Mouse (Mus musculus) kidney, postnatal 25 days (tissue): ENCODE measurements around the gene Fyb2.
"Not testable (repeated sequence)": the region's sequence is repeated elsewhere in the genome, so short reads cannot be mapped to it uniquely, and the experiment has no call there.

Experiments
- DNase-seq, 2 experiments: peaks; one replicate each; pipeline ENCODE4 v3.0.0; 2021; ENCODE audit warnings: mixed read lengths in 2 of 2

The Fyb2 gene

DNA sequence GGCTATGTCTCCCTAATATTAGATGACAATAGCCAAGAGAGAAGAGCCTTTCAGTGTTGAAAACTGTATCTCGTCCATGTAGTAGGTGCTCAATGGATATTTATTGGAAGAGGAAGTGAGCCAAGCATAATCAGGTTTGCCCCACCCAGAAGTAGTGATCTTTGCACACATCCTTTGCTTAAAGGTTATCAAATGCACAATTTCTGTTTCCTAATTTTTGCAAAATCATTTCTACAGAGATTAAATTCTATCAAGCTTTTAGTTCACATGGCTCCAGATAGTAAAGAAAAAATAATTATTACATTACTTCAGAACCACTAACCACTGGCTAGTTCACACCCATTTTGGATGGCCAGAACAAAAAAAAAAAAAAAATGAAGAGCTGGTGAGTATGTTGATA lies 28.6 kb downstream of the Fyb2 start:
- DNase-seq = no peak

DNA sequence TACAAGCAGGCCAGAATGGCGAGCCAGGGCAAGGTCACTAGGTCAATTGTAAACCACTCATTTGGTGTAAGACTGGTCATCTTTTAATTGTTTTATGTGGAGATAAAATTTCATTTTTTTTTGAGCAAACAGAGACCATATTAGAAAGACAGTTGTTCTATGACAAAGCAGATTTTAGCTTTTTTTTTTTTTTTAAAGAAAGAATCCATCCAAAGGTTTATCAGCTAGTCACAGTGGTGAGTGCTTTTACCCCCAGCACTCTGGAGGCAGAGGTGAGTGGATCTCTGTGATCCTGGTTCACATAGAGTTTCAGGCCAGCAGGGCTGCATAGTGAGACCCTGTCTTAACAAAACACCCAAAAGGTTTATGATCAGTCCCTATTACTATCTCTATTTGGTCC lies 31.2 kb downstream of the Fyb2 start:
- DNase-seq = no peak

DNA sequence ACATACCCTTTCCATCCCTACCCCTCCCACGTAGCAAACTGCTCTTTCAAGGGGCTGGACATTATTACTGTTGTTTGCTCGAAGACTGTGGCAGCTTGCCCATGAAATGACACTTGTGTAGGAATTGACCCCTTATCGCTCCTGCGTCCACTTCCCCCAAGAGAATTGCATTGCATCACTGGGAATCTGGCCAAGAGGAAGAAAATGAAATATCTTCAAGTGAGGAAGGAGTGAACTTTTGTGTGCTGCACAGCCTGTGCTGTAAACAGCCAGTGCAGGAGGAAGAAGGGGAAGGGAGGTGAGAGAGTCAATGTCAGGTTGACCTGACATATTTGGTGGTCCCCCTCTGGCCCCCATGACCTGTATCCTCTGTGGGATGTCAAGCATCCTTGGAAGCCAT lies 35.6 kb downstream of the Fyb2 start:
- peak; percentile 61 to 66 for DNase-seq

DNA sequence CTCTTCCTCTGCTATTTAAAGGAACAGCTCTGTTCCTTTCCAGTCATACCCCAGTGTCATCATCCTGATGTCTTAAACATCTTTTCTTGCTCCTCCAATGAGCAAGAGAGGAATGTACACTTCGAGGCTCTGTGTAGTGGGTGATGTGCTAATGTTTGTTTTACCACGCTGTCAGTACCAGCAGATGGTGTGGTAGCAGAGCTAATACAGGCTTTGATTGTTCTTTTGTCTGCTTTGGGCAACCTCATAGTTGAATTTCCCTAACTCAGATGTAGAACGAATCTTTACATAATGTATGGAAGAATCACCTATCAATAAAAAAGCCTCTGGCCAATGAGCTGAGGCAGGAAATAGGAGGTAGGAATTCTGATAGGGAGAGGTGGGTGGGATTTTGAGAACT lies 36.0 kb downstream of the Fyb2 start:
- DNase-seq = no peak

DNA sequence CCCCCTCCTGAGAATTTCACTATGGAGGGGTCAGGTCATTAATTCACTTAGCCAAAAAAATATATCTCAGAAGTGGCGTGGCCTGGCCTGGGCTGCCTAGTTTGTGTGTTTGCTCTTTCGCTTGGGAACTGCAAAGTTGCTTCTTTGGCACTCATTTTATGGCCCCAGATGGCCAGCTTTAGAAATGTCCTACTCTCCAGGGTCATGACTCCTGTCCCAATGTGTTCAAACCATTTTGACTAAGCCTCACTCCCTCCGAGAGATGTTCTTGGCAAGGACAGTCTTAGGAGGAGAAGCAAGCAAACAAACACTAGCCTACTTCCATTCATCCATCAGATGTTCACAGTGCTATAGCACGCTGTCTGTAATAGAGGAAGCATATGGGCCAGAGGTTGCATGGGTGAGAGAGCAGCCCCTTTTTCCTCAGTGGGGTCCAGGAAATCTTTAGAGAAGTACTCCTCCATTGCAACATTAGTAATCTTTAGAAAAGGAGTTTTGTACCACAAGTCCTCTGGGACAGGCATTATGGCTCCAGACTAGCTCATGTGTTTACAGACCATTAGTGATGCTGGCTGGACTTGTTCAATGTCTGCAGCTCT lies 38.1 kb downstream of the Fyb2 start:
- DNase-seq = peak in 1 of 2 experiments; percentile 2

DNA sequence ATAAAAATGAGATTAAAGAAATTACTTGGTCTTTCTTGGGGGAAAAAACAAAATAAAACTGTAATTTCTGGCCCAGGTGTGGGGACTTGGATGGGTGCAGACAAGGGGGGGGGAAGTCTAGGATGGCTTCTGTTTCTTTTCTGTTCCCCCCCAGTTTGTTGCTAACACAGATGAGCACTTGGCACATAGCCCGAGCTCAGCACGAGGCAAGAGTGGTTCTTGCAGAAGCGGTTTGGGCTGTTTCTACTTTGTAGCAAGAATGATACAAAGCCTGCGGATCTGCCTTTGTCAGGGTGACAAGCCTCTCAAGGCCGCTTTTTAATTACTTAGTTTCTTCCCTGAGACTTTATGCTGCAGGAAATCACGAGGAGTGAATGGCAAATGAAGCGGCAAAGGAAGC lies 43.4 kb downstream of the Fyb2 start:
- no peak for DNase-seq

DNA sequence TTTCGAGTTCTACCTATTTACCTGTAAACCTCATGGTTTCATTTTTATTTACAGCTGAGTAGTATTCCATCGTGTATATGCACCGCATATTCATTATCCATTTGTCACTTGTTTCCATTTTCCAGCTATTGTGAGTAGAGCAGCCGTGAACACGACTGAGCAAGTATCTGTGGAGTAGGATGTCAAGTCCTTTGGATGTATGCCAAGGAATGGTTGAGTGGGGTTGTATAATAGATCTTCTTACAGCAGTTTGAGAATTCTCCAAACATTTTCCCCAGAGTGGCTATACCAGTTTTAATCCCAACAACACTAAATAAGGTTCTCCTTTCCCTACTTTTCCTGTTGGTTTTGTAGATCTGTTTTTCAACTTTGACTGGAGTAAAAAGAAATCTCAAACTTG lies 48.2 kb downstream of the Fyb2 start:
- no peak for DNase-seq

DNA sequence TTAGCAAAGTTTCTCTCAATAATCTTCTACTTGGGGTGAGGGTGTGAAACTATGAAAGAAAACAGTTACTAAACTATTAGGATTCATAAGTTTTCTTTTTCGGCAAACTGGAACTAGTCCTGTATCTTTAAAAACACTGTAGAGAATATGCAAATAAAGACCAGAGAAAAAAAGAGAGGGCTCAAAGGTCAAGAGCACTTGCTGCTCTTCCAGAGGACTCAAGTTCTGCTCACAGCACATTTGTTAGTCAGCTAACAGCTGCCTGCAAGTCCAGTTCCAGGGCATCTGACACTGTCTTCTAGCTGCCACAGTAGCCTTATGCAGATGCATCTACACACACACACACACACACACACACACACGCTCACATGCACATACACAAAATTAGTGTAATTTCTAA lies 59.4 kb downstream of the Fyb2 start:
- DNase-seq = no peak

DNA sequence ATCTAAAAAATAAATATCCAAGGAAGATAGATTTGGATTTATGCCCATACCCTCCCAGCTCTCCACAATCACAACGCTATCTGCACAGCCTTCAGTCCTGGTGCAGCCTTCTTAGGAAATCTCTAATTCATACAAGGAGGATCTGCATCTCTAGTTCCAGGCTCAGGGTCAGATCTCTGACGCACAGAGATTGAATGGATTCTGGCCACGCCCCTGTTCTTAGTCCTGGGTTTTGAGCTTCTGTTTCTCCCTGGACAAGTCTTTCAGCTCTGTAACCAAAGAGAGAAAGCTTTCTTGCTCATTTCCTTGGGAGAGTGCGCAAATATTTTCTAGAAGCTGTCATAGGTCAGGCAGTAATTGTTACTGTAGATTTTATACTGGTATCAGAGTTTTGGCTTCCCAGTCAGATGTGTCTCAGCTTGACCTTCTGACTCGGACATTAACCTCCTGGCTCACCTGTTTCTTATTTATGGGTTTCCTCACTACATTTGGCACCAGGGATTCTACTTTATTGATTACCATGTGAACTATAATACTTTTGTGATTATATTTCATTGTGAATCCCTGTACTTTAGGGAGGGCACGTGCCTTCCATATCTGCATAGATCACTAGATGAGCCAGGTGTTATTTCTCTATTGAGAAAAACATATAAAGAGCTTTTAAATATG lies 62.0 kb downstream of the Fyb2 start:
- no peak for DNase-seq

DNA sequence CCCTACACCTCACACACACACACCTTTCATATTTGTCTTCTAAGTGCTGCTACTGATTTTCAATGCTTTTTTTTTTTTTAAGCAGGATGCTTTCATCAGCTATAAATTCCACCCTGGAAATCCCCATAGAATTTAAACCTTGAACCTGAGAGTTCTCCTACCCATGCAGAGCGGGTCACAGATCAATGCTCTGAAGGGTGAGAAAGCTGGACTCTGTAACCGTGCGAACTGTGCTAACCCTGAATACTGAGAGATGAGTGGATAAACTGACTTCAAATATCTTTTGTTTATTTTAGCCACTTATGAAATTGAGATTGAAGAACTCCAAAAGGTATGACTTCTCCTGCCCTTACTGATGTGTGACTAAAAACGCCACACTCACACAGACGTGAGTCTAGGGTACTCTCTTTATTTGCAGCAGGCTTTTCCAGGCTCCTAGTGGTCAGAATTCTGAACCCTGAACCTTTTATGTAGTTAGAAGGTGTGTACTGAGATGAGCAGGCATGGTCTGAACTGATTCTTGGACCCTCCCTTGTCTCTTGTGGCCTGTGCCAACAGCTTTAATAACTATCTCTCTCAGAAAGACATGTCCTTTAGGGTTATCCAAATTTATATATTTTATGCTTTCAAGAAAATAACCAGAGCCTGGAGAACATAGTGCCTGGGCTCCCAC lies 72.8 kb downstream of the Fyb2 start:
- peak; percentile 48 to 72 for DNase-seq

DNA sequence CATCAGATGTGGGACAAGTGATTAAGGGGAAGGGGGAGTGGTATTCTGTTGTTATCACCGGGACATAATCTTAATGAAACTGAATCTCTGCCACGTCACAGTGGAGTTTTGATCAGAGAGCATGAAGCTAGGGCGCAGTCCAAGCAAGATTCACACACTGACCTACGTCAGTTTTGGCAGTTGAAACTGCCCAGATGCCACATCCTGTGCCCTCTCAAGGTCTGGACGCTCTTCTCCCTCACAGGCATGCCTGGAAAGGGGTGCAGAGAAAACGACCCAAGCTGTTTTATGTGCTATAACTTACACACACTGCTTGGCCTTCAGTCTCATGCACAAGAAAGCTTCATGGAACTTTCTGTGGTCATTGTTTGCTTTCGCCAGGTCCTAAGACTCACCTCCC lies 74.4 kb downstream of the Fyb2 start:
- no peak for DNase-seq

DNA sequence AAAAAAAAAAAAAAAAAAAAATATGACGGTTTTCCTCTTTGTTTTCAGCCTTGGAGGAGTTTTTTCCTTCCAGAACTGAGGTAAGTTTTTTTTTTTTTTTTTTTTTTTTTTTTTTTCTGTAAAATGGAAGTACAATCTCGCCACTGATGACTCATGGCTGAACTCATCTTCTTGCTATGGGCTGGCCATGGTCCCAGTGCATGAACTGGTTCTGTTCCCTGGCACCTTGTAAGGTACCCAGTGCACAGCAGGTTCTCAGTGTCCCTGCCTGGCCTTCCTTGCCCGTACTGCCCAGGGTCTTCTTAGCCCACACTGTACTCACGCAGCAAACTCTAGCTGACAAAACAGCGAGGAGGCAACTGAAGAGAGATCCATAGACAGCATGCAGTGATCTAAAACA lies 74.8 kb downstream of the Fyb2 start:
- DNase-seq = no peak

DNA sequence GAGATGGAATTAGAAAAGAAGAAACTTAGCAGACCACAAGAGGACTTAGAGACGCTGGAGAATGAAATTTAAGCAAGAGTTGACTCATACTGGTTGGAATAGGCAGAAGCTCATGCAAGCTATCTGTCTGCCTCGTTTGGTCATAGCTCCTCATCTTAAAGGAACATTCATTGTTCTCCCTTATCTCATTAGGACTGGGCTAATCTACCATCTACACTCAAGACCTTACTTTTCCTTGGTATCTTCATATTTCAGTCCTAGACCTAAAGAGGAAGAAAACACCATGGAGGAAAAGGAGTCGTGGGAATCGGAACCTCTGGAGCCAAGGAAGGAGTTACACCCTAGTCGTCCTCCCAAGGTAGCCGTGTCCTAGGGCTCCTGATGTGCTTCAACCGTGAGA lies 75.5 kb downstream of the Fyb2 start:
- DNase-seq = no peak

DNA sequence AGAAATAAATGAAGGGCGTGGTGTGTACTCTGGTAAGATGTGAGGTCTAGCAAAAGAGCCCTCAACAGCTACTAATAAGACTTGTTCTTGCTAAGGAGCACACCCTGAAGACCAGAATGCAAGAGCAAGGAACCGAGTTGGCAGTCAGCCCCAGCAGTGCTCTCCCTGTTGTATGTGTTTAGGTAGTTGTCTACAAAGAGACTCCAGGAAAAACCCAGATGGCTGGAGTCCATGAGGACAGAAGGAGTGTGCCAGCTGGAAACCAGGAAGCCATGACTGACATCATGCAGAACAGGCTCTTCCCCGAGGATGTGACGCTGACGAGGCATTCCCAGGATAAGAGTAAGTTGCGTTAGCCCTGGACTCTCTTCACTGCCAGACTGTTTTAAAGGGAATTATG lies 76.8 kb downstream of the Fyb2 start:
- no peak for DNase-seq

DNA sequence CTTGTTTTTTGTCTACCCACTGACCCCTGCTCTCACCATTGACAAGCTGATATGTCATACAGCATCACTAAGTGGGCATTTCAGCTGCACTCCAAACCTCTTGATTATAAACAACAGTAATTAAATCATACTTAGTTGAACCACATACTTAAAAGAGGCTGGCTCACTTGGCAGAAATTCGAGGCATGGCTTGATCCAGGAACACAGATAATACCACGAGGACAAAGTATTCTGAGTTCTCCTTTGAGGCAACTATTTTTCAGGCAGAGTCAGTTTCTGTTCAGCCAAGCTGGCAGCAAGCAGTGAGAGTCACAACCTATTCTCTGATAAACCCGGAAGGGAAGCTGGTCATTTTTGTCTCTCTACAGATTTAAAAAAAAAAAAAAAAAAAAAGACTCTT lies 77.4 kb downstream of the Fyb2 start:
- no peak for DNase-seq

DNA sequence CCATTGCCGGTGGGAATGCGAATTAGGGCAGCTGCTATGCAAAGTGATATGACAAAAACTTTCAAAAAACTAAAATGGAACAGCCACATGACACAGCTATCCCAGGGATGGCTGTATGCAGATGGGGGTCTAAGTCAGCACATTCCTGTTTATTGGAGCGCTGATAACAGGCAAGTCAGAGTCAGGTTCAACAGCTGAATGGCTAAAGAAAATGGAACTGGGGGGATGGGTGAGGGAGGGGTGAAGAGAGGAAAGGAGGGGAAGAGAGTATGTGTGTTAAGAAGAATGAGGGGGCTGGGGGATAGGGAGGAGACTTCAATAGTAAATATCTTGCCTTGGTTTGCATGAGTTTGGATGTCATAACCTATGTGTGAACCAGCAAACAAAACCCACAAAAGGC lies 79.0 kb downstream of the Fyb2 start:
- DNase-seq = no peak

DNA sequence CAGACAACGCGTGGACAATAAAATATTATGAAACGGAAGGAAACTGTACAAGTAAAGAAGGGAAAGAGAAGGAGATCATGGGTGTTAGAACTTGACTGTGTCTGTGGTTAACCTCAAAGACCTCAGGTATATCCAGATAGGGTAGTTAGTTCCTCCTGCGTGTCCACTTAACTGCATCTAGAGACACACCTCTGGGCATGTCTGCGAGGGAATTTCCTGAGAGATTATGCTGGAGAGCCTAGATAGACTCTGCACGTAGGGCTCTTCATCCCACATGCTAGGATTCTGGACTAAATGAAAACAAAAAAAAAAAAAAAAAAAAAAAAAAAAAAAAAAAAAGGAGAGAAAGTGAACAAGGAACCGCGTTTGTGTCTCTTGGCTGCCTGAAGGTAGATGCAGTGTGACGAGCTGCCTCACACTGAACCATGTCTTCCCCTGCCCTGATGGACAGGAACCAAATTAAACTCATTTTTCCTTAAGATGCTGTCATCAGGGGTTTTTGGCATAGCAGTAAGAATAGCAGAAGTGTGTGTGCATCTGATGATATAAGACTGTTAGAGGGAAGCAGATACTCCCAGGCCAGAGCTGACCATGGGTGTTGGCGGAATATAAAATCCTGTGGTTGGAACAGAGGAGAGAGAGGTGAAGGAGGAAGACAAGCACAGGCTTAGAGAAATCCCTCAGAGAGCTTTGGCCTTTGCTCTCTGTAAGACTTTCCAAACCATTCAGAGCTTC lies 80.1 kb downstream of the Fyb2 start:
- DNase-seq = no peak

DNA sequence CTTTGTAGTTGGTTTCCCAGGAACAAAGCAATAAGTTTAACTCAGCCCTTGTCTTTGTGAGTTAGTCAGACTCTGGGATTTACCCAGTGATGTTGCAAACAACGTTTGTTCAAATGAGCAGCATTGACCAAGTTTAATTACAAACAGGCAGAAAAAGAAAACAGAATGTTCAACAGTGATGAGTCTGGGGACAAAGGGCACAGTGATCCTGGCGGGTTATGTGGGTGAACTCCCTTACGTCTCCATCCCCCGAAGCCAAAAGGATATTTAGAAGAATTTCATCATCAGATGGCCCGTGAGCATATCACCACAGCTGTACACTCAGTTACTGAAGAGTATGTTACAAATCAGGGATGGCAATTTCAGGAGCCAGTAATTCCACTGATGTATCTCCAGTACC lies 86.4 kb downstream of the Fyb2 start:
- DNase-seq = no peak

DNA sequence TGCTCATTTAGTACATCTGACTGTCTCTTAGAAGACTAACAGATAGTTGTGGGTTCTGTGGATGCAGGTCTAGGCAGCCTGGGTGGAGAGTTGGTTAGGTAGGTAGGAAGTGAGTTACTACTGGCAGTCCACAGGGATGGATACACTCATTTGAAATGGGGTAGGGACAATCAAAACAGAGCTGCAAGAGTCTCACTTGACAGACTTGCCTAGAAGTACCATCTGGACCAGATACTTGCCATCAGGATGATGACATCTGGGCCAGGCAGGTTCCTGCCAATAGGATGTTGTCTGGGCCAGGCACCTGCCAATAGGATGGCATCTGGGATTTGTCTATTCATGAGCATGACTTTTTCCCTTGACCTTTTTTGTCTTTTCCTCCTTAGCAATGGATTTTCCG lies 88.5 kb downstream of the Fyb2 start:
- DNase-seq = no peak

DNA sequence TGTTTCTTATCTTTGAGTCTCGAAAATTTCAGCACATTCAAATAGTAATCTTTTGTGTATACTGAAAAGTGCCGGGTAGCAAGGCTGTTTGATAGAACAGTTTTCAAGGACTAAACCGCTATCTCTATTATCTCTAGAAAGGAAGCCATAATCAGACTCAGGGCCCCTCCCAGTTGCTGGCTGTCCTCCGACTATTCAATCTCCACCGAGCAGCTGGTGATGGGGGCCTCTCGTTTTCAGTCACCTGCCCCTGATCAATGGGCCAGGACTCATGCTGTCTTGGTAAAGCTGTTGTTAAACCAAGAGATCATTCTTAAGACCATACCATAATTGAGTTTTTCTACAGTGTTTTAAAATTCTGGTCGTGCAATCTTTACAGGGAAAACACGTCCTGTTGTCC lies 90.9 kb downstream of the Fyb2 start:
- no peak for DNase-seq

DNA sequence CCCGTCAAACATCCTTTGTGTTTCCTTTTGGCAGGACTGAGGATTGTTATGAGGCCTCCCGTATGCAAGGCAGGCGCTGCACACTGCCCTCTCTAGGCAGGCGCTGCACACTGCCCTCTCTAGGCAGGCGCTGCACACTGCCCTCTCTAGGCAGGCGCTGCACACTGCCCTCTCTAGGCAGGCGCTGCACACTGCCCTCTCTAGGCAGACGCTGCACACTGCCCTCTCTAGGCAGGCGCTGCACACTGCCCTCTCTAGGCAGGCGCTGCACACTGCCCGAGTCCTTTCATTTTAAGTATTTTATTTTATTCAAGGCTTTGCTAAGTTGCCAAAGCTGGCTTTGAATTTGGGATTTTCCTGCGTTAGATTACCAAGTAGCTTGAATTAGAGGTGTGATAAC lies 91.4 kb downstream of the Fyb2 start:
- not testable (repeated sequence) for DNase-seq

DNA sequence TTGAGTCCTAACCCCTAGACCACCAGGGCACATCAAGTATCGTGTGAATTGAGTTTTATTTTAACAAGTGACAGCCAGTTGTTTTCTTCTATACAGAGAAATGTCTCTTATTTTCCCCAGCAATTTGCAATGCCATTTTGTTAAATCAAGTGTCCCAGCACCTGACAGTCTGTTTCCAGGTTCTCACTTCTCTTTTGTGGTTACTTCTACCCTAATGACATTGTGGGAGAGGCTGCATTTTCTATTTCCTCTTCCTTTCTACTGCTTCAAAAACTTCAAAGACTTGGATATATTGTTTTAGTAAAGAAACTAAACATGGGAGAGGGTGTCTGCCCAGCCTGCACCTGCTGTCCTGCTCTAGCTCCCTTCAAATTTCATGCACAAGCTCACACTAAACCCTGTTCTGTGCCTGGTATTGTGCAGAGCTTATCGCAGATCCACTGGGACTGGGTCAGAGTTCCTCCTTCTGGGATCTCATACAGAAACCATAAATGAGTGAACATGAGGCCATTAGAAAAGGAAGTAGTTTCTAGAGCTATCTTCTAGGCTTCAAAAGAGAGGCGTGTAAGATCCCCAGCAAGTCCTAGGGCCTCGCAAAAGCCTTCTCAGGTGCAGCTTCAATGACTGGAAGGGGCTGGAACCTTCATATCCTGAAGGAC lies 94.2 kb downstream of the Fyb2 start:
- no peak for DNase-seq

DNA sequence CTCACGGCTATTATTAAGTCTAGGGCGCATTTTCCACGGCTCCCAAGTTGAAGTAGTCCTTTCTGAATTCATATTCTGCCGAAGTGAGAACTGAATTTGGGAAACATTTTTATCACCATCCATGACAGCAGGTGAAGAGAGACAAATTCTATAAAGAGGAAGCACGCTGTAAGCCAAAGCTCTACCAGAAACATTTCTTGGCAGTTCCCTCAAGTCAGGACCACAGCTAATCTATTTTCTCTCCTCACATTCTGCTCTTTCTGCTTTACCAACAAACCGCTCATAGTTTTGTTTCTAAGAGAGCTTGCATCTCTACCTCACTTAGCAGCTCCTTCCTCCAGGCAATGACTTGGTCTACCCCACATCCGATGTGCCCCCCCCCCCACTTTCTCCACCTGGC lies 100.5 kb downstream of the Fyb2 start:
- no peak for DNase-seq
